Mouse (Mus musculus) spleen, adult 2 months (tissue): ENCODE data around the gene Mymx.

ENCODE experiments used
- CTCF ChIP-seq: fragments of 200-500 bp; IDR thresholded peaks from 2 replicates; pipeline ENCODE4 v1.5.1; 2011; ENCODE audit warnings: mild to moderate bottlenecking, inconsistent platforms; ENCODE audit not compliant: insufficient read depth, insufficient read length, insufficient replicate concordance; ENCODE audit errors: extremely low read depth
- POLR2A ChIP-seq: fragments of 200-500 bp; IDR thresholded peaks from 2 replicates; pipeline ENCODE4 v1.6.1; 2011; ENCODE audit warnings: low read depth, low read length, inconsistent platforms

- TF ChIP-seq CTCF (no peak), POLR2A (no peak)
Observed at GRCm38 (mm10) chr17:45589236-45589635, 12.7 kb downstream of the Mymx start.
